Mouse (Mus musculus): Measurements from ENCODE around the gene Gnat3. TPM values are rescaled to one million over a fixed set of nuclear protein-coding genes. Genes with fewer than 3 reads are reported as not detected.

Gnat3 gene
- polyA plus RNA-seq, 1 experiment from 2014 or later: 0.35 TPM

DNA sequence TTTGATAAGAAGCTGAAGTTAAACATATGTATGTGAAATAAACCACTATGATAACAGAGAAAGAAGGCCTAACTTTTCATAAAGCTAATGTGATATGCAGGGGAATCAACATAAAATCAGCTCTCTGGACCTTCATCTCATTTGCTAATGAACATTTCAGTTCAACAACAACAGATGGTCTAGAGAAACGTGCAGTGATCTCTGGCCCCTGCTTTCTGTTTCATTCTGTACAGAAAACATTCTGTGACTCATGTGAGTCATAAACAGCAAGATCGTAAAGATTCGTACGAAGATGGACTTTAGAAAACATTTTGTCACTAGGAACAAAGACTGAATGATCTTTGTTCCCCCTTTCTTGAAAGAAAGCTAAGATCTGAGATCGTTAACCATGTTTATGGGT lies 48.0 kb downstream of the Gnat3 start:
- no peak overlapping the region for H3K27ac ChIP-seq (replicated peaks; ENCODE audit: low read depth, low read length)
- no peak for DNase-seq (ENCODE audit: low spot score)
- no peak overlapping the region for H3K9ac ChIP-seq (replicated peaks; ENCODE audit: low read length)
- no peak overlapping the region for H3K4me2 ChIP-seq (ENCODE audit: low read depth, low read length)
- H3K27me3 ChIP-seq (ENCODE audit: control insufficient read depth, insufficient read depth, low read length): no peaks in the 10 kb centered on the region
- 83% methylated on average over 5 of the region's 5 CpGs for WGBS
- H3K36me3 ChIP-seq (replicated peaks; ENCODE audit: control insufficient read depth, insufficient read depth, low read depth, low read length): no peaks in the 10 kb centered on the region
- no peaks in the 10 kb centered on the region for H3K4me1 ChIP-seq (ENCODE audit: control insufficient read depth, insufficient read depth, low read length)
- no peak for ATAC-seq (replicated peaks; ENCODE audit: insufficient number of reproducible peaks, low FRiP score, low TSS enrichment, low read depth)
- no peak overlapping the region for H3K4me3 ChIP-seq (ENCODE audit: low read depth, low read length)
- H3K9me3 ChIP-seq (replicated peaks; ENCODE audit: control insufficient read depth, low read length): no peaks in the 10 kb centered on the region

DNA sequence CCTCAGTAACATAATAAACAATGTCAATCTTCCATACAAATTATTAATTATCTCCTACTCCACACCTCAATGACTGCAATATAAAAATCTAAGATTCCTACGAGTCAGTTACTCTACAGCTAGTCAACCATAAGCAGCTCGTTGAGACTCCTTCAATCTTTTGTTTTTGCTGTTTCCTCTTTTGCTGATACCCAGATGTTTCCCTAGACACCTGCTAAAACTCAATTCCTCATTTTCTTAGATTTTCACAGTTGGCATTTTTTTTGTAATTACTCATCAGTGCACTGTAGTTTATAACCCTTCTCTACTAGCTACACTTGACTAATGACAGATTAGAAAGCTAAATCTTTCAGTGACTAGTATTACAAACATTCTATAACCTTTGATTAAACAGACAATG lies 50.8 kb downstream of the Gnat3 start:
- H3K9ac ChIP-seq (replicated peaks; ENCODE audit: low read length): no peak overlapping the region
- DNase-seq (ENCODE audit: low spot score): no peak
- no peak for ATAC-seq (replicated peaks; ENCODE audit: insufficient number of reproducible peaks, low FRiP score, low TSS enrichment, low read depth)
- no peak overlapping the region for H3K27ac ChIP-seq (replicated peaks; ENCODE audit: low read depth, low read length)
- H3K9me3 ChIP-seq (replicated peaks; ENCODE audit: control insufficient read depth, low read length): no peaks in the 10 kb centered on the region
- H3K36me3 ChIP-seq (replicated peaks; ENCODE audit: control insufficient read depth, insufficient read depth, low read depth, low read length): no peaks in the 10 kb centered on the region
- no peak overlapping the region for H3K4me2 ChIP-seq (ENCODE audit: low read depth, low read length)
- no peak overlapping the region for H3K4me3 ChIP-seq (ENCODE audit: low read depth, low read length)
- 73% methylated on average over 2 of the region's 2 CpGs for WGBS
- no peaks in the 10 kb centered on the region for H3K4me1 ChIP-seq (ENCODE audit: control insufficient read depth, insufficient read depth, low read length)
- H3K27me3 ChIP-seq (ENCODE audit: control insufficient read depth, insufficient read depth, low read length): no peaks in the 10 kb centered on the region

DNA sequence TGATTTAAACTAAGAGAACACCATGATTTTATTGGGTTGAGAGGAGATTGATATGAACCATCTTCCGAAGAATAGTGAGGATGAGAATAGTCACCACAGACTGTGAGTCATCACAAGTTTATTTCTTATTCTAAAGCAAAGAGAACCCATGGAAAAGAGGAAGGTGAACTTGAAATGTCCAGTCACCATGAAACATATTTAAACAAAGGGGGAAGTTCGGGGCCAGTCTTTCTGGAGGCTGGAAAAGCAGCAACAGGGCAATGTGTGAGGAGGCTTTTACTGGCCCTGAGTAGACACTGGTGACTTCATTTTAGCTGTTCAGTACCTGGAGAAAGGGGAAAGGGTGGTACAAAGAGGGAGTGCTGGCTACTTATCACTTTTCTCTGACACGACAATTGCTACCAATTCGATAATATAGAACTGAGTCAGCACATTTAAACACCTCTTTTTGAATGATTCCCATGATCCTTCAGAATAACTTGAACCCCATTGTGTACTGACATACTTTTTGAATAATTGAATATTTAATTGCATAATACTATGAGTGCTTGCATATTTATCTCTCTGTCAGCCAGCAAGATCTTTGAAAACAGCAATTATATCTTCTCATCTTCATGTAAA lies 52.0 kb downstream of the Gnat3 start:
- H3K9ac ChIP-seq (replicated peaks; ENCODE audit: low read length): no peak overlapping the region
- WGBS: 88% methylated on average over 4 of the region's 4 CpGs
- ATAC-seq (replicated peaks; ENCODE audit: insufficient number of reproducible peaks, low FRiP score, low TSS enrichment, low read depth): no peak

DNA sequence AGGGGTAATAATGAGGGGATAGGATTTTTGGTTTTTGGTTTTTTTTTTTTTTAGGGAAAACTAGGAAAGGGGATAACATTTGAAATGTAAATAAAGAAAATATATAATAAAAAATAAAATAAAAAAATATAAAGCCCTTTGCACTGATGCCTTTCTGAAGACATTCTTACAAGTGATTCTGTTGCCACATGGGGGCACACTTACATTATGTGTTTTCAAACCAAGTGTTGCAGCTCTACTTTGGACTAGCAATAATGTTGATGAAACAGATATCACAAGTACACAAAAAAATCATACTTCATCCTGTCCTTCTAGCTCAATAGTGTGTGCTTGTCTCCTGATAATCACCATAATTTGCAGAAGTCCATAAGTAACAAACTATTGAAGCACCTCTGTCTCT lies 61.0 kb downstream of the Gnat3 start:
- H3K27me3 ChIP-seq (ENCODE audit: control insufficient read depth, insufficient read depth, low read length): no peaks in the 10 kb centered on the region
- no peaks in the 10 kb centered on the region for H3K9me3 ChIP-seq (replicated peaks; ENCODE audit: control insufficient read depth, low read length)
- no peaks in the 10 kb centered on the region for H3K36me3 ChIP-seq (replicated peaks; ENCODE audit: control insufficient read depth, insufficient read depth, low read depth, low read length)
- no peaks in the 10 kb centered on the region for H3K4me1 ChIP-seq (ENCODE audit: control insufficient read depth, insufficient read depth, low read length)
- no peak overlapping the region for H3K4me2 ChIP-seq (ENCODE audit: low read depth, low read length)
- ATAC-seq (replicated peaks; ENCODE audit: insufficient number of reproducible peaks, low FRiP score, low TSS enrichment, low read depth): no peak
- peak; percentile 22 for DNase-seq (ENCODE audit: low spot score)
- H3K9ac ChIP-seq (replicated peaks; ENCODE audit: low read length): no peak overlapping the region
- H3K4me3 ChIP-seq (ENCODE audit: low read depth, low read length): no peak overlapping the region
- no peak overlapping the region for H3K27ac ChIP-seq (replicated peaks; ENCODE audit: low read depth, low read length)

More for the DNA sequence above, 52.0 kb downstream of the Gnat3 start:
- H3K36me3 ChIP-seq (replicated peaks; ENCODE audit: control insufficient read depth, insufficient read depth, low read depth, low read length): no peaks in the 10 kb centered on the region
- no peak for DNase-seq (ENCODE audit: low spot score)
- H3K4me1 ChIP-seq (ENCODE audit: control insufficient read depth, insufficient read depth, low read length): no peaks in the 10 kb centered on the region
- no peak overlapping the region for H3K4me3 ChIP-seq (ENCODE audit: low read depth, low read length)
- no peaks in the 10 kb centered on the region for H3K27me3 ChIP-seq (ENCODE audit: control insufficient read depth, insufficient read depth, low read length)
- no peak overlapping the region for H3K27ac ChIP-seq (replicated peaks; ENCODE audit: low read depth, low read length)
- H3K9me3 ChIP-seq (replicated peaks; ENCODE audit: control insufficient read depth, low read length): no peaks in the 10 kb centered on the region
- H3K4me2 ChIP-seq (ENCODE audit: low read depth, low read length): no peak overlapping the region

DNA sequence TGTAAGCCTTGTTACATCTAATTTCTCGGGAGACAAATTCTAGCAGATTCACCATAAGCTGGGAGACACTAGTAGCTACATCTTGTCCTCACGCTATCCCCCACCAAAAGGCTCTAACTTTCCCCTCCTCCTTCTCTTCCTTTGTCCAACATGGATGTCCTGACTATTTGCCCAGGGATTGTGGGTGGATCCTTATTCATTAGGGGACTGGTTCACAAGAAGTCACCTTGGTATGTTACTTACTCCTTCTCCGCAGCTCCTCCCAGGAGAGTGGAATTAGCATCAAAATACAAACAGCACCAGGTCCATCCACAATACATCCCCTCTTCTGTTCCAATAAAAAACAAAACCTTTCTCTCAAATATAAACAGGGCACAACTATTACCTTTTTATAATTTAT lies 65.2 kb downstream of the Gnat3 start:
- Histone ChIP-seq H3K27ac (replicated peaks; ENCODE audit: low read depth, low read length) (no peak overlapping the region), H3K36me3 (replicated peaks; ENCODE audit: control insufficient read depth, insufficient read depth, low read depth, low read length) (no peaks in the 10 kb centered on the region), H3K4me3 (ENCODE audit: low read depth, low read length) (no peak overlapping the region), H3K9me3 (replicated peaks; ENCODE audit: control insufficient read depth, low read length) (no peaks in the 10 kb centered on the region), H3K4me2 (ENCODE audit: low read depth, low read length) (no peak overlapping the region), H3K4me1 (ENCODE audit: control insufficient read depth, insufficient read depth, low read length) (no peaks in the 10 kb centered on the region), H3K27me3 (ENCODE audit: control insufficient read depth, insufficient read depth, low read length) (no peaks in the 10 kb centered on the region), H3K9ac (replicated peaks; ENCODE audit: low read length) (no peak overlapping the region)
- DNase-seq (ENCODE audit: low spot score): no peak
- no peak for ATAC-seq (replicated peaks; ENCODE audit: insufficient number of reproducible peaks, low FRiP score, low TSS enrichment, low read depth)
- 83% methylated on average over 3 of the region's 3 CpGs for WGBS

DNA sequence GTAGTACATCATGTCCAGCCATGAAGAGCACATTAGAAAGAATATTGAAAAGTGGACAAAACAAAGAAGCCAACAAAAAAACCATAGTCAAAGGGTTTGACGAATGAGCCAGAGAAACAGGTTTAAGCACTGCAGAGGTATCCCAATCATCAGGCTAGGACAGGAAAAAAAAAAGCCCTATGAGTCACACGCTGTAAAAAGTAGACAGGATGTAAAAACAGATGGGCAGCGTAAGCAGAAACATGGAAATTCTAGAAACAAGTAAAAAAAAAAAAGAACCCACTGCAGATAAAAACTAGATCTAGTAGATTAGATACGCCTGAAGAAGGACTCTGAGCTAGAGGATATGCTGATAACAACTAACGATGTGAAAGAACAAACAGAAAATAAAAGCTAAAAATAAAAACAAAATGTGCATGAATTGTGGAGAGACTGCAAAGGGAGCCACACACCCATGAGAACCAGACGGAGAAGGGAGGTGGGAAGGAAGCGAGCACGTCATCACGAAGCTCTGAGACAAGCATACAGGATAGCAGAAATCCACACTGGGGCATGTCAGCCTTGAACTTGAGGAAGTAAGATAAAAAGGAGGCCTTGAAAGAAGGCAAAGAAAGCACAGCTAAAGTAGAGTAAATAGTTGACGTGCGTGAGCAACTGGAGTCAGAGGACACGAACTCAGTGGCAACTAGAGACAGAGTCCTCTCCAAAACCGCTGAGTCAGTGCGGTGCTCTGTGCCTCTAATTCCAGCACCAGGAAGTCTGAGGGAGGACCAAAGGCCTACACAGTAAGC lies 73.7 kb downstream of the Gnat3 start:
- Histone ChIP-seq H3K4me1 (ENCODE audit: control insufficient read depth, insufficient read depth, low read length) (no peaks in the 10 kb centered on the region), H3K4me3 (ENCODE audit: low read depth, low read length) (no peak overlapping the region), H3K9ac (replicated peaks; ENCODE audit: low read length) (no peak overlapping the region), H3K4me2 (ENCODE audit: low read depth, low read length) (no peak overlapping the region), H3K9me3 (replicated peaks; ENCODE audit: control insufficient read depth, low read length) (no peaks in the 10 kb centered on the region), H3K27me3 (ENCODE audit: control insufficient read depth, insufficient read depth, low read length) (no peaks in the 10 kb centered on the region), H3K27ac (replicated peaks; ENCODE audit: low read depth, low read length) (no peak overlapping the region), H3K36me3 (replicated peaks; ENCODE audit: control insufficient read depth, insufficient read depth, low read depth, low read length) (no peaks in the 10 kb centered on the region)
- DNase-seq (ENCODE audit: low spot score) (no peak), ATAC-seq (replicated peaks; ENCODE audit: insufficient number of reproducible peaks, low FRiP score, low TSS enrichment, low read depth) (no peak)
- whole genome bisulfite sequencing: 81% methylated on average over 14 of the region's 14 CpGs

DNA sequence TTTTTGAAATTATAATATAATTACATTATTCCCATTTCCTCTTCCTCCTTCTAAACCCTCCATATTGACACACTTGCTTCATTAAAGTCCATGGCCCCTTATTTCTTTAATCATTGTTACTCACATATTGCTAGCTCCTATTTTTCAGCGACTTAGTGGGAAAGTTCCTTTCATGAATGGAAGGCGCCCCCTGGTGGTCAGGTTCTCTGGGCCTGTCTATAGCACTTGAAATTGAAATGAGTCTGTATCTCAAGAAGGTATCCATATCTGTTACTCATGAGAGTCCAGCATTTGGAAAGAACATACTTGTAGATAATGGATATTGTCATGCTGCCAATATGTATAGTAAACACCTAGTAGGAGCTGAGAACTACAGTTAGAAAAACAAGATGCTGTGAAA lies 80.7 kb downstream of the Gnat3 start:
- no peak overlapping the region for H3K27ac ChIP-seq (replicated peaks; ENCODE audit: low read depth, low read length)
- no peak overlapping the region for H3K4me2 ChIP-seq (ENCODE audit: low read depth, low read length)
- peak; percentile 39; the same call in 1 of the 2 replicates for ATAC-seq (replicated peaks; ENCODE audit: insufficient number of reproducible peaks, low FRiP score, low TSS enrichment, low read depth)
- no peak overlapping the region for H3K9ac ChIP-seq (replicated peaks; ENCODE audit: low read length)
- no peaks in the 10 kb centered on the region for H3K4me1 ChIP-seq (ENCODE audit: control insufficient read depth, insufficient read depth, low read length)
- peak; percentile 87 for DNase-seq (ENCODE audit: low spot score)
- 11% methylated on average over 2 of the region's 2 CpGs for WGBS
- H3K36me3 ChIP-seq (replicated peaks; ENCODE audit: control insufficient read depth, insufficient read depth, low read depth, low read length): no peaks in the 10 kb centered on the region
- no peaks in the 10 kb centered on the region for H3K27me3 ChIP-seq (ENCODE audit: control insufficient read depth, insufficient read depth, low read length)
- H3K4me3 ChIP-seq (ENCODE audit: low read depth, low read length): no peak overlapping the region
- H3K9me3 ChIP-seq (replicated peaks; ENCODE audit: control insufficient read depth, low read length): no peaks in the 10 kb centered on the region

DNA sequence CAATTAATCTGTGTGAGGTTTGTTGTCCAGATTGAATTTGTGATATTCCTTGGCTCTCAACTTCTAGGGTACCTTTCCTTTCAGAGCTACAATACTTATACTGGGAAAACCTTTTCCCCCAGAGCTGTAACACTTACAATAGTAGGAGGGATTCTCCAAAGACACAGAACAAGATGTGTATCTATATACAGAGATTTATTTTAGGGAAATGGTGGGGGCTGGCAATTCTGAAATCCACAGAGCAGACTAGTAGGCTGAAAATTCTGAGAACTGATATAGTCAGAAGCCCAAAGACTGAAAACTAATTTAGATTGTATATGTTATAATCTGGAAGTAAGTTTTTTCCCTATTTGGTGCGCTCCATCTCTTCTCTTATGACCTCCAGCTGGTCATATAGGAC lies 86.5 kb downstream of the Gnat3 start:
- H3K4me2 ChIP-seq (ENCODE audit: low read depth, low read length): no peak overlapping the region
- H3K4me1 ChIP-seq (ENCODE audit: control insufficient read depth, insufficient read depth, low read length): no peaks in the 10 kb centered on the region
- H3K9me3 ChIP-seq (replicated peaks; ENCODE audit: control insufficient read depth, low read length): no peaks in the 10 kb centered on the region
- H3K36me3 ChIP-seq (replicated peaks; ENCODE audit: control insufficient read depth, insufficient read depth, low read depth, low read length): no peaks in the 10 kb centered on the region
- no peak for DNase-seq (ENCODE audit: low spot score)
- H3K4me3 ChIP-seq (ENCODE audit: low read depth, low read length): no peak overlapping the region
- WGBS: 94% methylated on average over 1 of the region's 1 CpGs
- no peaks in the 10 kb centered on the region for H3K27me3 ChIP-seq (ENCODE audit: control insufficient read depth, insufficient read depth, low read length)
- no peak overlapping the region for H3K9ac ChIP-seq (replicated peaks; ENCODE audit: low read length)
- H3K27ac ChIP-seq (replicated peaks; ENCODE audit: low read depth, low read length): no peak overlapping the region
- ATAC-seq (replicated peaks; ENCODE audit: insufficient number of reproducible peaks, low FRiP score, low TSS enrichment, low read depth): no peak

All from embryonic facial prominence, embryonic 11.5 days (tissue).